Mouse (Mus musculus): ENCODE data around the gene Proser3. TPM values are rescaled to one million over a fixed set of nuclear protein-coding genes. Genes with fewer than 3 reads are reported as not detected.
"Not testable (repeated sequence)": the region's sequence is repeated elsewhere in the genome, so short reads cannot be mapped to it uniquely, and the experiment has no call there.

The Proser3 gene
- polyA plus RNA-seq, 1 experiment from 2014 or later = 6.7 TPM

DNA sequence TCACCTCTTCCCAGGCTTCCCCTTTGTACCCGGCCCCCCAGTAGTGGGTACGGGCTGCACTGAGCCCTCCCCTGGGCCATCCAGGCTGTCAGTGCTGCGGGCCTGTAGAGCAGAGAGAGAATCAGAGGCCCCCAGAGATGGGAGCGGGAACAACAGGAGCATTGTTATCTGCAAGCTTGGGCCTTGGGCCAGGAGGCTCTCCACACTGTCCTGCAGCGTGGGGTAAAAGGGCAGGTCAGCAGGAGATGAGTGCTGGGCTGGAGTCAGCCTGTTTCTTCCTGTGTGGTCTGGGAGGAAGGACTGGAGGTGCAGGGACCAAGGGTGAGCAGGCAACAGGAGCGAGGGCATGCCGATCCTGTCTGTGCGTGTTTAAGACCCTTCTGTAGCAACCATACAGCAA lies 19.2 kb downstream of the Proser3 start:
- no peaks in the 10 kb centered on the region for H3K27me3 ChIP-seq
- H3K36me3 ChIP-seq = peaks cover 47% of the 10 kb centered on the region
- H3K4me2 ChIP-seq = peak overlapping the region; percentile 72
- peak overlapping the region; percentile 92 for H3K27ac ChIP-seq (replicated peaks)
- H3K4me3 ChIP-seq = peak overlapping the region; percentile 72
- ATAC-seq (ENCODE audit: low read depth) = no peak
- peak overlapping the region; percentile 95 for H3K9ac ChIP-seq
- H3K4me1 ChIP-seq (replicated peaks) = peaks cover 44% of the 10 kb centered on the region
- no peaks in the 10 kb centered on the region for H3K9me3 ChIP-seq
- WGBS = 12% methylated on average over 8 of the region's 8 CpGs

DNA sequence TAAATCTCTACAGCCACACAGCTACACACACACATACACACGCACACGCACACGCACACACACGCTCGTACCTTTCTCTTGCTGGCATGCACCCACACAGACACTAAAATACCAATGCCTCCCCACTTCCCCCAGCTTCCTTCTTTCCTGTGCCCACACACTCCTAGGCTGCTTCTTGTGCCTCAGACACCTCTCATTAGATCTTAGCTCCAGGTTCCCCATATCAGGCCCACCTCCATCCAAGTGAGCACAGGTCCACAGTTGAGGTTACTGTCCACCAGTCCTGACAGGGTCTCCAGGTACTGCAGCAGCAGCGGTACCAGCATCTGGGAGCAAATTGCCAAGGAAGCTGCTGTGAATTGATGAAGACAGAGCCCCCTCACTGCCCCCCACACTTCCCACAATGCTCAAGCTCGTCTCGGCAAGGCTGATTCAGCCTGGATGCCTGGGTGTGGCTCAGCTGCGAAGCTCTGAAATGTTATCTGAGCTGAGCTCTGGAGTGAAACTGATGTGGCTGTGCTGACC lies 20.7 kb downstream of the Proser3 start:
- peak overlapping the region; percentile 95 for H3K9ac ChIP-seq
- H3K4me2 ChIP-seq = peak overlapping the region; percentile 72
- H3K9me3 ChIP-seq = no peaks in the 10 kb centered on the region
- peaks cover 62% of the 10 kb centered on the region for H3K36me3 ChIP-seq
- H3K27ac ChIP-seq (replicated peaks) = no peak overlapping the region
- no peak for ATAC-seq (ENCODE audit: low read depth)
- H3K4me1 ChIP-seq (replicated peaks) = peaks cover 50% of the 10 kb centered on the region
- H3K27me3 ChIP-seq = no peaks in the 10 kb centered on the region
- H3K4me3 ChIP-seq = peak overlapping the region; percentile 13
- WGBS = 82% methylated on average over 9 of the region's 9 CpGs

DNA sequence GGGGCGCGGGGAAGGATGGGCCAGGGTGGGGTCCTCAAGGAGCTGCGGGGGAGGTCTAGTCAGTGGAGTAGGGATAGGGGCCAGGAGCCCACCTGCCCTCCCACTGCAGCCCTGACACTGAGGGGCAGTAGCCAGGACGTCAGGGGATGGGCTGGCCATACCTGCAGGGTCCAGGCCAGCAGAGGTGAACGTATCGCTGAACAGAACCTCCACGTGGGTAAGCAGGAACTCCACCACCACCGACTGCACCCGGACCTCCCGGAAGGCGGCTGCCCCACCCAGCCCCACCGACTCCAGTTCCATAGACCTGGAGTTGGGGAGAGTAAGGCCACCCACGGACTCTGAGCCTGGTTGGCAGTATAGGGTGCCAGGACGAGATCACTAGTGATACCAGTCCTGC lies 25.1 kb downstream of the Proser3 start:
- no peaks in the 10 kb centered on the region for H3K9me3 ChIP-seq
- no peak overlapping the region for H3K9ac ChIP-seq
- peaks cover 97% of the 10 kb centered on the region for H3K36me3 ChIP-seq
- H3K4me3 ChIP-seq = no peak overlapping the region
- peaks cover 24% of the 10 kb centered on the region for H3K4me1 ChIP-seq (replicated peaks)
- H3K4me2 ChIP-seq = no peak overlapping the region
- no peak overlapping the region for H3K27ac ChIP-seq (replicated peaks)
- H3K27me3 ChIP-seq = no peaks in the 10 kb centered on the region
- 81% methylated on average over 14 of the region's 14 CpGs for WGBS
- ATAC-seq (ENCODE audit: low read depth) = no peak

DNA sequence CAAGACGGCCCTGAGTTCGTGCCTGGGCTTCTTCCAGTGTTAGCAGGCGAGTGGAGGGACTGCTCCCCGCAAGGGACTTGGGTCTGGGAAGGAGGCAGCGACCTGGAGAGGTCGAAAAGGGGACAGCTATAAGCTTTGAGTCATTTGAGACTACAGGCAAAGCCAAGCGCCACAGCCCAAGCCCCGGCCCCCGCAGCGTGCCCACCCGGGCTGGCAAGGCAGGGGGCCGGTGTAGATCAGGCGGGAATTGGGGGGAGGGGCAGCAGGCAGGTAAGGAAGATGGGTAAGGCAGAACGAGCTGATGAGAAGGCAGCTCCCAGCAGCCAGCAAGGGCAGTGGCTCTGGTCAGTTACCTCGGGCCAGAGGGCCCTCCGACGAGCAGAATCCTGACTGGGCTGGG lies 25.7 kb downstream of the Proser3 start:
- no peak overlapping the region for H3K9ac ChIP-seq
- peaks cover 92% of the 10 kb centered on the region for H3K36me3 ChIP-seq

DNA sequence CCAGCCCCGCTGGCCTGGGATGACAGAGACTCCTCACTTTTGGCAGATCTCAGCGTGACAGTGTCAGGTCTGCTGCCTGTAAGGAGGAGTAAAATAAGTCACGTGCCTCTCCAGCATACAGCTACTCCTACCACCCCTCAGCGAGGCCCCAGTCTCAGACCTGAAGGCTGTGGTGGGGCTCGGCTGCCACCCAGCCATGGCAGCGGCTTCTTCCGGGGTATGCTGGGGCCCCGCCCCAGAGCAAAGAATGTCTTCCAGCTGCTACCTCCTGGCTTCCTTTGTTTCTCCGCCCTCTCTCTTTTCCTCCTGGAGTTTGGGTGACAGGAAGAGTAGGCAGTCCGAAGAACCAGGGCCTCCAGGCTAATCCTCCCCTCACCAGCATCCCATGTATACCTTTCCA lies 26.1 kb downstream of the Proser3 start:
- Histone ChIP-seq H3K9ac (no peak overlapping the region), H3K27ac (replicated peaks) (no peak overlapping the region), H3K4me1 (replicated peaks) (peaks cover 14% of the 10 kb centered on the region), H3K27me3 (no peaks in the 10 kb centered on the region), H3K36me3 (peaks cover 87% of the 10 kb centered on the region), H3K9me3 (no peaks in the 10 kb centered on the region), H3K4me3 (no peak overlapping the region), H3K4me2 (no peak overlapping the region)
- 32% methylated on average over 10 of the region's 10 CpGs for WGBS
- ATAC-seq (ENCODE audit: low read depth) = no peak

More for the DNA sequence above, 25.7 kb downstream of the Proser3 start:
- Histone ChIP-seq H3K9me3 (no peaks in the 10 kb centered on the region), H3K27me3 (no peaks in the 10 kb centered on the region), H3K27ac (replicated peaks) (no peak overlapping the region), H3K4me2 (0 out of 2 replicates have a peak overlapping the region, but pooled peaks have one; percentile 1), H3K4me3 (no peak overlapping the region), H3K4me1 (replicated peaks) (peaks cover 18% of the 10 kb centered on the region)
- 24% methylated on average over 17 of the region's 17 CpGs for WGBS
- no peak for ATAC-seq (ENCODE audit: low read depth)

DNA sequence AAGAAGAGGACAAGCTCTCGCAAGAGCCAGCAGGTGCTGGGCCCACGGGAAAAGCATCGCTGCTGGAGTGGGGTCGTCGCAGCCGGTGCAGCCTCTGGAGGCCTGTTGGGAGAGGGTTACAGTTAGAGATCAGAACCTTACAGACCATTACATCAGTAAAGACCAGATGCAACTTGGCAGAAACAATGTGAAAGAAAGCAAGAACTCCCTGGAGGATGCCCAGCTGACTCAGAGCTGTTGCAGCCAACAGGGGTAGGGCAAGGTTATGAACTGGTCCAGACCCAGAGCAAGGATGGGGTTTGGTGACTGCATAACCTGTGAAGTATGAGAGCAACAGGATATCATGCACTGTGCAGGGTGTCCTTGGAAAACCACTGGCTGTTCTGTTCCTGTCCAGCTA lies 27.6 kb downstream of the Proser3 start:
- ATAC-seq (ENCODE audit: low read depth) = no peak
- no peaks in the 10 kb centered on the region for H3K9me3 ChIP-seq
- H3K4me1 ChIP-seq (replicated peaks) = peaks cover 9% of the 10 kb centered on the region
- H3K27ac ChIP-seq (replicated peaks) = no peak overlapping the region
- H3K9ac ChIP-seq = no peak overlapping the region
- H3K4me3 ChIP-seq = no peak overlapping the region
- H3K27me3 ChIP-seq = no peaks in the 10 kb centered on the region
- H3K4me2 ChIP-seq = no peak overlapping the region
- H3K36me3 ChIP-seq = peaks cover 73% of the 10 kb centered on the region
- 80% methylated on average over 6 of the region's 6 CpGs for WGBS

DNA sequence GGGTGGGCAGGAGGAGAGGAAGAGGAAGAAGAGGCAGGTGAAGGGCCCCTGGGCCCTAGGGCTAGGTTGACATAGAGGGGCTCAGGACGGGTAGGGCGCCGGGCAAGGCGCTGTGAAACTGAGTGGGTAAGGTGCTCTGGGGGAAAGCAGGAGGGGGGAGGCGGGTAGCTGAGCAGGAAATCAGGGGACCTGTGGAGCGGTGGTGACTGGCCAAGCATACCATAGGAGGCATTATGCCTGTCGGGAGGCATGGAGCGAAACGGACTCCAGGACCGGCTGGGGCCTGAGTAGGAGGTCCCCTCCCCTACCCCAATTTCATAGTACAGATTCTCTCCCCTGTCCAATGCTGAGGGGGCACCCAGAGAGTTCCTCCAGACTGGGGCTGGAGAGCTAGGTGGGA lies 29.2 kb downstream of the Proser3 start:
- peaks cover 9% of the 10 kb centered on the region for H3K4me1 ChIP-seq (replicated peaks)
- no peak overlapping the region for H3K4me2 ChIP-seq
- no peaks in the 10 kb centered on the region for H3K9me3 ChIP-seq
- ATAC-seq (ENCODE audit: low read depth) = no peak
- no peaks in the 10 kb centered on the region for H3K27me3 ChIP-seq
- H3K9ac ChIP-seq = no peak overlapping the region
- peaks cover 56% of the 10 kb centered on the region for H3K36me3 ChIP-seq
- H3K27ac ChIP-seq (replicated peaks) = no peak overlapping the region
- no peak overlapping the region for H3K4me3 ChIP-seq
- WGBS = 87% methylated on average over 10 of the region's 10 CpGs

DNA sequence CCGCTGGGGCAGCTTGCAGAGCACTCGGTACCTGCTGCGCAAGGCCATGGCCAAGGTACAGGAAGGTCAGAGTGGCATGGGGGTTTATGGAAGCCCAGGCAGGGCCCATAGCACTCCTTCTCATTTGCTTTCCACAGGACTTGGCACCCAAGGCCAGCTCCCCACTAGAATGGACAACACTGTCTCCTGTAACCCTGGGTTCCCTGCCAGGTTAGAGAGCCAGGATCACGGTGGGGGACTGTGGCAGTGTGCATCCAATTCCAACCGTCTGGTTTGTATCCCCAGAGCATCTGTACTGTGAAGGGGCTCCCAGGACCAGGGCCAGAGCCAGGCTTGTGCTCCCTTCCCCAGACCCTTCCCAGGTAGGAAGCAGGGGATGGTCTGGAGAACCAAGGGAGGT lies 31.2 kb downstream of the Proser3 start:
- Histone ChIP-seq H3K4me2 (no peak overlapping the region), H3K36me3 (peaks cover 36% of the 10 kb centered on the region), H3K4me3 (no peak overlapping the region), H3K27ac (replicated peaks) (peak overlapping the region; percentile 18; the same call in 1 of the 2 replicates), H3K4me1 (replicated peaks) (no peaks in the 10 kb centered on the region), H3K9ac (no peak overlapping the region), H3K9me3 (no peaks in the 10 kb centered on the region), H3K27me3 (no peaks in the 10 kb centered on the region)
- 82% methylated on average over 5 of the region's 5 CpGs for WGBS
- ATAC-seq (ENCODE audit: low read depth) = no peak

DNA sequence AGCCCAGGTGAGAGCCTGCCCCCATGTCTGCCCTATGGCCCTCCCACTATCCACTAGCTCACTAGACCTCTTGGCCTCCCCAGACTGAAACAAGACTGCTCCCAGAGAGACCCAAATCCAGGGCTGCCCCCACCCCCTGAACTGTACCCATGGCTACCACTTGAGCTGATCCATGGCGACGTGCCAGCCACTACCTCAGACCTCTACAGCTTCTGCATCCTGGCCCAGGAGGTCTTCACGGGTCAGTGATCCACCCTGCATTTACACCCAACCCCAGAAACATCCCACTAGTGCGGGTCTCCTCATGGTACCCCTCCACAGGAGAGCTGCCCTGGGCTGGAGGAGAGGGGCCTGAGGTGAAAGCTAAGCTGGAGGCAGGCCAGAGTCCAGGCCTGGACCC lies 31.7 kb downstream of the Proser3 start:
- H3K9me3 ChIP-seq = no peaks in the 10 kb centered on the region
- no peak overlapping the region for H3K4me2 ChIP-seq
- peaks cover 32% of the 10 kb centered on the region for H3K36me3 ChIP-seq
- WGBS = 73% methylated on average over 4 of the region's 4 CpGs
- 0 out of 2 replicates have a peak, but pooled peaks have one; percentile 1 for ATAC-seq (ENCODE audit: low read depth)
- no peak overlapping the region for H3K4me3 ChIP-seq
- H3K27me3 ChIP-seq = no peaks in the 10 kb centered on the region
- no peaks in the 10 kb centered on the region for H3K4me1 ChIP-seq (replicated peaks)
- no peak overlapping the region for H3K9ac ChIP-seq
- H3K27ac ChIP-seq (replicated peaks) = peak overlapping the region; percentile 18; the same call in 1 of the 2 replicates

DNA sequence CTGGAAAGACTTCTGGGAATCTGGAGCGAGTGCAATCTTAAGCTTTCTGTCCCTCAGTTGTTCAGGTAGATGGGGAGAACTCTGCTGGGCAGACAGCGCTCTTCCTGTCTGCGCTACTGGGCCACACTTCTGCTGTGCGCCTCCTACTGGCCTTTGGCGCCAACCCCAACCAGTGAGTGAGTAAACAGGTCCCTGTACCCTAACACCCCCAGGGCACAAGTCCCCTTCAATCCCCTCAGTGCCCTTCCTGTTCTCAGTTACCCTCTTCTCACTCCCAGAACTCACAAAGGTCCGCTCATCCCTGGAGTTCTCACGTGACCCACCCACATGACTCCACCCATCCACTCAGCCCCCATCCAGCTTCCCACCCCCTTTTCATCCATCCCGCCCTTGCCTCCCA lies 33.8 kb downstream of the Proser3 start:
- H3K36me3 ChIP-seq = peaks cover 12% of the 10 kb centered on the region
- H3K4me2 ChIP-seq = no peak overlapping the region
- H3K27ac ChIP-seq (replicated peaks) = no peak overlapping the region
- no peaks in the 10 kb centered on the region for H3K27me3 ChIP-seq
- ATAC-seq (ENCODE audit: low read depth) = no peak
- H3K4me3 ChIP-seq = no peak overlapping the region
- H3K9me3 ChIP-seq = no peaks in the 10 kb centered on the region
- WGBS = 40% methylated on average over 8 of the region's 8 CpGs
- no peak overlapping the region for H3K9ac ChIP-seq
- no peaks in the 10 kb centered on the region for H3K4me1 ChIP-seq (replicated peaks)

DNA sequence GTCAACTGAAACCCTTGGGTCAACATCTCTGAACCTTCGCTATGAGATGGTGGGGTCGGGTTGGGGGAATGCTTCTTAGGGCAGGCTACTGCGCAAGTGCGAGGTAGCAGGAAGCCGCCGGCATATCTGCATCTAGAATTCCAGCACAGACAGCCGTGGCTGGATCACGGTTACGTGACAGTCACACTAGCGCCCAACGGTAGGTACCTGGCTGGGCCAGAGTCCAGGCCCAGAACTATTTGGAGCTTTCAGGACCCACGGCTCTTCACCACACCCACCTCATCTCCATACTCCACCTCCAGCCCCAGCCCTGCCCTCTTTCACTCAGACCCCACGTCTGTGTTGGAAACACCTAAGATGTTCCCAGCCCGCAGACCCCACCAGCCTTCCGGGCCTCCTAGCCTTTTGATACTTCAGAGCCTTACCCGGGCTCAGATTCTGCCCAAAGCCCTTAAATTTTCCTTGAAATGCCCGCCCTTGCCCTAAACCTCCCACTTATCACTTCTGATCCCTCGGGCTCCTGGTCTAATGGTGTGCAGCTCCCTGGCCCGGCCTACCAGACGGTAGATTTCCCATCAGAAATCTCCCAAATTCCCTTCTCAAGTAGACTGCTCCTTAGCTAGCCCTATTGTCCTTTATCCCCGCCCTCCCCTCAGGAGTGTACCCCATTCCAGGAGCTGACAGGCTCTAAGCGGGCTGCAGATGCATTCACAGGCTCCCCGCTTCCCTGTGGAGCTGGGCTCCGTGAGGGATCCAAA lies 36.9 kb downstream of the Proser3 start:
- Histone ChIP-seq H3K9me3 (no peaks in the 10 kb centered on the region), H3K27me3 (no peaks in the 10 kb centered on the region), H3K4me2 (no peak overlapping the region), H3K9ac (no peak overlapping the region), H3K4me1 (replicated peaks) (no peaks in the 10 kb centered on the region), H3K4me3 (no peak overlapping the region), H3K27ac (replicated peaks) (no peak overlapping the region), H3K36me3 (no peaks in the 10 kb centered on the region)
- ATAC-seq (ENCODE audit: low read depth) = no peak
- 65% methylated on average over 24 of the region's 24 CpGs for WGBS

DNA sequence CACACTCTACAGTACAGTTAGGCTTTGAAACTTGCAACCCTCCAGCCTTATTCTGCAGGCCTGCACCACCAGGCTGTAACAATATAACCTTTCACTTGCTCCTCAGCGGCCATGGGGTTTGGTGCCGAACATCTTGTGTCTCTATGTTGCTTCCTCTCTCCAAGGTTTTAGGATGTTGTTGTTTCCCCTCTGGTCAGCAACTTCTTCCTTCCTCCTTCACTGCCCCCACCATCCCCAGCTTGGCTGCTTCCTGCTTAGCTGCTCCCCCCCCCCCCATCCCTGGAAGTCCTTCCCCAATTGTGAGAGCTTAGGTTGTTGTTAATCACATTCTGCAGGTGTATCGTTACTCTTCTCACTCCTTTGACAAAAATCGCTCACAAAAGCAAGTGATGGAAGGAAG lies 44.0 kb downstream of the Proser3 start:
- Histone ChIP-seq H3K27me3 (no peaks in the 10 kb centered on the region; the same call in 1 of the 2 replicates), H3K27ac (replicated peaks) (no peak overlapping the region), H3K9ac (no peak overlapping the region), H3K9me3 (no peaks in the 10 kb centered on the region), H3K36me3 (no peaks in the 10 kb centered on the region), H3K4me2 (no peak overlapping the region), H3K4me3 (no peak overlapping the region), H3K4me1 (replicated peaks) (no peaks in the 10 kb centered on the region)
- WGBS = 72% methylated on average over 4 of the region's 4 CpGs
- no peak for ATAC-seq (ENCODE audit: low read depth)

DNA sequence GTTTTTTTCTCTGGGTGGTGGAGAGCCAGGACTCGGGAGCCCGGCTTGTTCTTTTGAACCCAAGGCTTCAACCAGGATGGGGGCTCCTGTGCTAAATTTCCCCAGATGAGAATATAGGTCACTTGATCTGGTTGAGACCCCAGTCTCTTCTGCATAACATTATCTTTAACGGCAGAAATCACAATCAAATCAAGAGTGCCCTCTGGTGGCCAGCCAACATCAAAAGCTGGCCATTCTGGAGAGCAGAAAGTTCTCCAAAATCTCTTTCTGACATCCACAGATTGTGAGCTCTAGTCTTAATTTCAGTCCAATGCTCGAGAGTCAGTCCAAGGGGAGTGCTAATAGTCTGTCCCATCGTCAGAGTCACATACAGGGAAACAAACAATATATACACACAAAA lies 50.9 kb downstream of the Proser3 start:
- not testable (repeated sequence) for H3K9ac ChIP-seq; H3K4me2 ChIP-seq; H3K9me3 ChIP-seq; H3K27me3 ChIP-seq; H3K27ac ChIP-seq (replicated peaks); H3K4me1 ChIP-seq (replicated peaks); H3K36me3 ChIP-seq; H3K4me3 ChIP-seq; ATAC-seq (ENCODE audit: low read depth)
- WGBS = 69% methylated on average over 5 of the region's 5 CpGs

Data from neural tube, embryonic 13.5 days (tissue).